Mouse (Mus musculus) retina, adult 2 months (tissue): ENCODE results near the gene Mrgprf.

Source experiments
- DNase-seq: peaks from one replicate; pipeline ENCODE4 v3.0.0-alpha.2; 2012; ENCODE audit warnings: low read depth, low spot score

Mrgprf gene

GRCm38 (mm10) chr7:145299562-145300320, 887 bp upstream of the Mrgprf start:
- no peak for DNase-seq

- DNase-seq = no peak
Measured at GRCm38 (mm10) chr7:145301008-145301340, 346 bp downstream of the Mrgprf start.

GRCm38 (mm10) chr7:145301341-145302005, 845 bp downstream of the Mrgprf start:
- DNase-seq = no peak

- DNase-seq = no peak
Measured at GRCm38 (mm10) chr7:145302488-145303285, 2.1 kb downstream of the Mrgprf start.

- DNase-seq = no peak
Measured at GRCm38 (mm10) chr7:145304153-145304552, 3.5 kb downstream of the Mrgprf start.

GRCm38 (mm10) chr7:145307636-145308035, 7.0 kb downstream of the Mrgprf start:
- DNase-seq = no peak

GRCm38 (mm10) chr7:145308061-145308675, 7.5 kb downstream of the Mrgprf start:
- DNase-seq = no peak

GRCm38 (mm10) chr7:145308866-145309265, 8.2 kb downstream of the Mrgprf start:
- no peak for DNase-seq

GRCm38 (mm10) chr7:145309877-145310276, 9.2 kb downstream of the Mrgprf start:
- DNase-seq = no peak

GRCm38 (mm10) chr7:145310526-145310925, 9.9 kb downstream of the Mrgprf start:
- no peak for DNase-seq

GRCm38 (mm10) chr7:145312137-145312536, 11.5 kb downstream of the Mrgprf start:
- no peak for DNase-seq

GRCm38 (mm10) chr7:145314785-145315411, 14.3 kb downstream of the Mrgprf start, which contains the start of gene Mrgprd:
Mrgprd (plus strand) TSS chr7:145314835.
- no peak for DNase-seq

GRCm38 (mm10) chr7:145317522-145317921, 16.9 kb downstream of the Mrgprf start:
- DNase-seq = no peak

- DNase-seq = no peak
Measured at GRCm38 (mm10) chr7:145319481-145319880, 18.9 kb downstream of the Mrgprf start.

- no peak for DNase-seq
Measured at GRCm38 (mm10) chr7:145323607-145324006, 23.0 kb downstream of the Mrgprf start.

- no peak for DNase-seq
Measured at GRCm38 (mm10) chr7:145325697-145326096, 25.1 kb downstream of the Mrgprf start.

GRCm38 (mm10) chr7:145329982-145330381, 29.4 kb downstream of the Mrgprf start:
- no peak for DNase-seq

- DNase-seq = no peak
Measured at GRCm38 (mm10) chr7:145330641-145331040, 30.0 kb downstream of the Mrgprf start.

GRCm38 (mm10) chr7:145332376-145333041, 31.9 kb downstream of the Mrgprf start:
- no peak for DNase-seq

GRCm38 (mm10) chr7:145333936-145334335, 33.3 kb downstream of the Mrgprf start:
- no peak for DNase-seq
